Mouse (Mus musculus): ENCODE measurements around the gene Prok1. TPM values are rescaled to one million over a fixed set of nuclear protein-coding genes. Genes with fewer than 3 reads are reported as not detected.

The Prok1 gene
- polyA plus RNA-seq (2017; shearing (Covaris generic)) = under 1 TPM in 1 of 2 experiments, not detected in 1; 0.09 TPM

GRCm38 (mm10) chr3:107239607-107240006 lies at the start of gene Prok1:
Prok1 (minus strand) TSS chr3:107239707.

DNA sequence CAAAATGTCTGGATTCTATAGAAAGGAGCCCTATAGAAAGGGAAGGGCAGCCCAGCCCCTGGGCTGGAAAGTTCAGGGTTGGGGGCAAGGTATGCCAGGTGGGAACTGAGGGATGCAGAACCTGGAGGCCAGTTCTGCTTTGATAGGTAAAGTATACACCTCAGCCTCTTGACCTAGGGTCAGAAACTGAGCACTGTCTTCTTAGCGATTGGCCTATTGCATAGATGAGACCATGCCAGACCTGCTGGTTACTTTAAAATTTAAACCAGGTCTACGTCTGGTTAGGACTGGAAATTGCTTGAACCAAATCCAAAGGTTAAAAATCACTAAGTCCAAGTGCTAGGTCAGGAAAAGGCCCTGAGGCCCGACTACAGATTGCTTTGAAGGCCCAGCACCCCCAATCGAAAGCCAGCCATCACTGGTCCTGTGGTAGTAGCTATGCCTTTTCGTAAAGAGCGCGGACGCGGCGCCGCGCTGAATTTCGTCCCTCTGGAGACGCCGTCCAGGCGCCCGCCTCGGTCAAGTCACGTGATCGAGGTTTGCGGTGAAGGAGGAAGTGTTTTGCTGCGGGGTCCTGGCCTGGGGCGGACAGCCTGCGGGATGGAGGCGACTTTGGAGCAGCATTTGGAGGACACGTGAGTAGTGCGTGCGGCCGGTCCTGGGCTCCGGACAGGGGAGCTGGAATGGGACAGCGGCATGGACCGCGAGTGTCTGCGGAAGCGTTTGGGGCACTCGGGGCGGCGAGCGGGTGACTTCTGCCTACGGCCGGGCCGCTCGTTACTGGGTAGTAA lies 39.2 kb upstream of the Prok1 start, which contains the start of gene Lamtor5:
TSS of gene Lamtor5 (plus strand) at position 380 of the 791 bp plus-strand sequence.

DNA sequence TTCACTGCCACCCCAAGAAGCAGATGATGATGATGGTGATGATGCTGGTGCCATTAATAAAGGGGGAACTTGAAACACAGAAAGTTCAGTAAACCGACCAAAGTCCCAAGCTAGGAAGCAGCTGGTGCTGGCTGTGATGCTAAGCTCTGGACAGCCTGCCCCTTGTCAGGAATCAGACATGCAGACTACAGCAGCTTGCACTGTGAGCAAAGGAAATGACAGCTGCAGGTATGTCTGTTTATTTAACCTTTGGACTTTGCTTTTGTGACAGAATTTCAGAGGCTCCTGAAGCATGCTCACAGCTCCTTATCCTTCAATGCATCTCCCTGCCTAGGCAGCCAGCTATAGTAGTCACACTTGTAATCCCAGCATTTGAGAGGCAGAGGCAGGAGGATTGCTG lies 9.0 kb downstream of the Prok1 start, which contains the start of gene A630076J17Rik:
TSS of gene A630076J17Rik (plus strand) at position 88 of the 400 bp plus-strand sequence.

DNA sequence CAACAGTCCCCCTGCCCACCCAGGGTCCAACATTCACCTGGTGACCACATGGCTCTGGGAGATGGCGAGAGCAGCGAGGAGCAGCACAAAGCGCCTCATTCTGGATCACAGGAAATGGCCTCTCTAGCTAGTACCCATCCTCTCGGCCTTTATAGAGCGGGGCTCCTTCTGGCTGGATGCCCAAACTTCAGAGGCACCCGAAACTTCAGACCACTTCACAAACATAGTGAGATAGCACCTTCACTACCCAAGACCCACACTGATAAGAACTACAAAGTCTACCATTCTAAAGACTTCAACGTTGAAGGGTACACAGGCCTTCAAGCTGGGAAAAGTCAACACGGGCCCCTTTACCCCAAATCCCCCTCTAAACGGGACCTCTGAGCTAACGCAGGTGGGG lies 17.9 kb downstream of the Prok1 start, which contains the start of gene Cym:
TSS of gene Cym (minus strand) at position 125 of the 400 bp plus-strand sequence.

Other genes starting within 250 kb of the Prok1 start
- 100 to 1,000 TPM in 1 of 2 experiments, 10 to 100 TPM in 1; 44.9 to 133 TPM for gene Kcna3, start 203.5 kb downstream of the Prok1 start, polyA plus RNA-seq (2017; shearing (Covaris generic))
- 1 to 10 TPM in 1 of 2 experiments, under 1 TPM in 1; 0.11 to 1.4 TPM for gene Kcna2, start 138.6 kb downstream of the Prok1 start, polyA plus RNA-seq (2017; shearing (Covaris generic))
- gene Kcna10, start 56.7 kb downstream of the Prok1 start, polyA plus RNA-seq (2017; shearing (Covaris generic)) = not detected
- gene Cym, start 18.0 kb downstream of the Prok1 start, polyA plus RNA-seq (2017; shearing (Covaris generic)) = not detected
- under 1 TPM in 1 of 2 experiments, not detected in 1; 0.16 TPM for gene A630076J17Rik, start 9.1 kb downstream of the Prok1 start, polyA plus RNA-seq (2017; shearing (Covaris generic))
- gene Lamtor5, start 39.2 kb upstream of the Prok1 start, polyA plus RNA-seq (2017; shearing (Covaris generic)) = 100 to 1,000 TPM; 226 to 286 TPM
- gene Slc16a4, start 51.5 kb upstream of the Prok1 start, polyA plus RNA-seq (2017; shearing (Covaris generic)) = 1 to 10 TPM in 1 of 2 experiments, under 1 TPM in 1; 0.61 to 1.4 TPM
- gene Rbm15, start 94.0 kb upstream of the Prok1 start, polyA plus RNA-seq (2017; shearing (Covaris generic)) = 1 to 10 TPM; 5.8 to 8.6 TPM
- gene Kcnc4, start 219.8 kb upstream of the Prok1 start, polyA plus RNA-seq (2017; shearing (Covaris generic)) = under 1 TPM in 1 of 2 experiments, not detected in 1; 0.07 TPM

Measured in activated CD4-positive, CD25-positive, alpha-beta regulatory T cell (primary cell).